Mouse (Mus musculus) neural tube, embryonic 10.5 days (tissue): ENCODE measurements around the gene Osbpl6.

Experiments
- DNase-seq: peaks from one replicate; pipeline ENCODE4 v3.0.0-alpha.2; 2017; ENCODE audit warnings: low spot score; ENCODE audit errors: extremely low spot score

The Osbpl6 gene

GRCm38 (mm10) chr2:76418142-76418518 lies 11.8 kb downstream of the Osbpl6 start:
- no peak for DNase-seq

GRCm38 (mm10) chr2:76421411-76421924 lies 15.2 kb downstream of the Osbpl6 start:
- DNase-seq = no peak

- DNase-seq = no peak
Measured at GRCm38 (mm10) chr2:76426816-76427215, 20.5 kb downstream of the Osbpl6 start.

- DNase-seq = no peak
Measured at GRCm38 (mm10) chr2:76429318-76429717, 23.0 kb downstream of the Osbpl6 start.

GRCm38 (mm10) chr2:76429855-76430254 lies 23.5 kb downstream of the Osbpl6 start:
- no peak for DNase-seq

GRCm38 (mm10) chr2:76430539-76430938 lies 24.2 kb downstream of the Osbpl6 start:
- no peak for DNase-seq

GRCm38 (mm10) chr2:76434224-76434623 lies 27.9 kb downstream of the Osbpl6 start:
- no peak for DNase-seq

GRCm38 (mm10) chr2:76435667-76436239 lies 29.4 kb downstream of the Osbpl6 start:
- no peak for DNase-seq

GRCm38 (mm10) chr2:76437372-76437771 lies 31.1 kb downstream of the Osbpl6 start:
- DNase-seq = no peak

GRCm38 (mm10) chr2:76439540-76439939 lies 33.2 kb downstream of the Osbpl6 start:
- DNase-seq = no peak

- DNase-seq = peak; percentile 19
Measured at GRCm38 (mm10) chr2:76442086-76442485, 35.8 kb downstream of the Osbpl6 start.

- DNase-seq = no peak
Measured at GRCm38 (mm10) chr2:76449836-76450355, 43.6 kb downstream of the Osbpl6 start.

- DNase-seq = no peak
Measured at GRCm38 (mm10) chr2:76466723-76467122, 60.4 kb downstream of the Osbpl6 start.

GRCm38 (mm10) chr2:76468204-76468603 lies 61.9 kb downstream of the Osbpl6 start:
- no peak for DNase-seq

GRCm38 (mm10) chr2:76469091-76469750 lies 62.9 kb downstream of the Osbpl6 start:
- no peak for DNase-seq

GRCm38 (mm10) chr2:76469751-76470099 lies 63.4 kb downstream of the Osbpl6 start:
- DNase-seq = no peak

- DNase-seq = no peak
Measured at GRCm38 (mm10) chr2:76470391-76470790, 64.1 kb downstream of the Osbpl6 start.

GRCm38 (mm10) chr2:76475788-76476187 lies 69.5 kb downstream of the Osbpl6 start:
- no peak for DNase-seq

GRCm38 (mm10) chr2:76488764-76489163 lies 82.5 kb downstream of the Osbpl6 start:
- no peak for DNase-seq

- no peak for DNase-seq
Measured at GRCm38 (mm10) chr2:76490198-76490597, 83.9 kb downstream of the Osbpl6 start.

GRCm38 (mm10) chr2:76491371-76491770 lies 85.1 kb downstream of the Osbpl6 start:
- no peak for DNase-seq

GRCm38 (mm10) chr2:76492224-76492623 lies 85.9 kb downstream of the Osbpl6 start:
- no peak for DNase-seq
